Mouse (Mus musculus): ENCODE data around the gene Ddias.

DNA sequence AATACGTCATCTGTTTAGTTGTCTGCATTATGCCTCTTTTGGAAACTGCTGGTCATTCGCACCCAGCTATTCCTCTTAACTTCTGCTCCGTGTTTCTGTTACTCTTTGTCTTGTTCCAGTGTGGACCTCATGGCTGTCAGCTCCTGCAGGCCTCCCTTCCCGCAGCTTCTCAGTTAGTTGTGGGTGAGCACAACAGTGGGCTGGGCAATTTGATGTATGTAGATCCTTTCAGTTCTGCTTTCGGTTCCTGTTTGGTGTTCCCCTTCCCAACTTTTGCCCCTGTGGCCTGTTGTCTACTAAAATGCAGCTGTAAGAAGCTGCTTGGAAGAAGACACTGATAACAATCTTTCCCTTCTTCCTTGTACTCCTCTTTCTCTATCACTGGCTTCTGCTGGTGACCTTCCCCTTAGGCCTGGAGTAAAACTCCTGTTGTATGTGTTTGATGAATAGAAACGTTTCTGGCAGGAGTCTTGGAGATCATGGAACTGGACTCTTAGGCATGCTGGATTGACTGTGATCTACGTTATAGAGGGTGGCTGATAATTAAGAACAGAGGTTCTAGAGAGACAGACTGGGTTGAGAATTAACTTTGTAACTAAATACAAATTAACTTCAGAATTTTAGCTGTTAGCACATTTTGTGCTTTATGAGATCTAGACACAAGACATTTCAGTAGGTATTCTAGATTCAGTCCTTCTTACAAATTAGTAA is 4.7 kb upstream of the Ddias start:
- TF ChIP-seq CTCF (IDR thresholded peaks at IDR 0.05; ENCODE audit: low read depth, low read length) (no peak), POLR2A (IDR thresholded peaks at IDR 0.05; ENCODE audit: borderline replicate concordance, low read depth, low read length) (no peak)

Measured in bone marrow macrophage, adult 2 months (primary cell).